Mouse (Mus musculus) bone marrow, adult 2 months (tissue): Measurements from ENCODE around the gene Aqp1.
A peak's percentile ranks its signal among the peaks of the same experiment; 100 is the strongest.

ENCODE experiments used
- CTCF ChIP-seq: fragments of 200-500 bp; IDR thresholded peaks from 2 replicates; pipeline ENCODE4 v1.5.1; 2011; ENCODE audit warnings: low read length, control low read depth; ENCODE audit not compliant: control insufficient read depth, insufficient read depth
- POLR2A ChIP-seq: fragments of 200-500 bp; IDR thresholded peaks from 2 replicates; pipeline ENCODE4 v1.6.1; 2011; ENCODE audit warnings: low read depth, mild to moderate bottlenecking, control low read depth, low read length, borderline replicate concordance; ENCODE audit not compliant: control insufficient read depth

DNA sequence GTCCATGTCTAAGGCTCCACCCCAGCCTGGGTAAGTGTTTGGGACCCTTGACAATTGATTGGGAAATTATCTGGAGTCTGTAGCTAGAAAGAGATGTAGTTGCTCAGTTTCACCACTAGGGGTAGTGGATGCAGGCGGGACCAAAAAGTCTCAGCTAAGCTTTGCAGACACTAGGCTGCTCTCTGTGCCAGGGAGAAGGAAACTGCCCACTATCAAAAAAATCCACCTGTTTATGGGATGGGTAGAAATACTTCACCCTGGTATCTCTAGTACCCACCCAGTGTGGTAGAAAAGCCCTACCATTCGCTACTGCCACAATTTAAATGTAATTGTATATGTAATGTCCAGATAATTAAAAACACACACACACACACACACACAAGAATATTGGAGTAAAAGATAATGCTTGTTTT is 22.5 kb downstream of the Aqp1 start:
- TF ChIP-seq POLR2A (no peak), CTCF (peak; percentile 55)
